Mouse (Mus musculus) G1E (cell line): ENCODE results near the gene St3gal4. TPM values are rescaled to one million over a fixed set of nuclear protein-coding genes. Genes with fewer than 3 reads are reported as not detected.

Source experiments
- ATAC-seq: 2 replicates; pipeline ENCODE4 v1.8.0; 2016; ENCODE audit warnings: mild to moderate bottlenecking; ENCODE audit not compliant: insufficient number of reproducible peaks, poor library complexity, low FRiP score, severe bottlenecking; ENCODE audit errors: extremely low read depth
- DNase-seq: peaks from one replicate; pipeline ENCODE4 v3.0.0; 2012; ENCODE audit warnings: low spot score
- H3K27me3 ChIP-seq: 2 replicates; pipeline ENCODE4 v1.6.1; 2012; ENCODE audit warnings: mild to moderate bottlenecking, low read length, inconsistent platforms; ENCODE audit not compliant: insufficient read depth
- H3K36me3 ChIP-seq: replicated peaks from 2 replicates; pipeline ENCODE3; 2012; ENCODE audit warnings: mild to moderate bottlenecking, inconsistent platforms
- H3K4me1 ChIP-seq: 2 replicates; pipeline ENCODE4 v1.6.1; 2012; ENCODE audit warnings: low read depth, low read length, inconsistent platforms, mixed read lengths; ENCODE audit not compliant: insufficient read depth
- H3K4me3 ChIP-seq: 2 replicates; pipeline ENCODE4 v1.5.1; 2012; ENCODE audit warnings: low read depth, mild to moderate bottlenecking, inconsistent platforms, low read length, moderate library complexity, mixed read lengths
- H3K9me3 ChIP-seq: replicated peaks from 2 replicates; pipeline ENCODE4 v1.6.1; 2012; ENCODE audit warnings: inconsistent platforms
- CTCF ChIP-seq: IDR thresholded peaks from 2 replicates; pipeline ENCODE4 v1.5.1; 2012; ENCODE audit warnings: low read depth, low read length, inconsistent platforms, mixed read lengths
- GATA1 ChIP-seq: IDR thresholded peaks from 2 replicates; pipeline ENCODE4 v1.6.1; 2012; ENCODE audit warnings: borderline replicate concordance, low read length, inconsistent platforms, mixed read lengths
- GATA2 ChIP-seq: IDR thresholded peaks from 2 replicates; pipeline ENCODE4 v1.6.1; 2012; ENCODE audit warnings: low read depth, low read length, inconsistent platforms, borderline replicate concordance
- POLR2AphosphoS5 ChIP-seq: IDR thresholded peaks from 2 replicates; pipeline ENCODE4 v1.6.1; 2012; ENCODE audit warnings: low read depth, low read length, inconsistent platforms; ENCODE audit not compliant: insufficient replicate concordance
- TAL1 ChIP-seq: conservative IDR thresholded peaks from 2 replicates; pipeline ENCODE4 v1.6.1; 2012; ENCODE audit warnings: low read depth, low read length, inconsistent platforms, mixed read lengths
- polyA plus RNA-seq: library from polyadenylated mRNA; stranded (reverse); fragments of >175 nt; gene quantifications from 2 replicates; pipeline ENCODE4 v1.2.3, GENCODE M21; 2012
- total RNA-seq, 2 experiments: library from RNA; stranded (forward) in 1 of 2; stranded (reverse) in 1 of 2; fragments of 200-1000 nt in 1 of 2; fragments of >200 nt in 1 of 2; fragmentation: Nextera tagmentation in 1 of 2; gene quantifications; 2 replicates each; pipeline ENCODE4 v1.2.3; 2014 to 2017

St3gal4 gene
- total and polyA plus RNA-seq, 3 experiments: 19.6 to 26.1 (median 21.8) TPM

DNA sequence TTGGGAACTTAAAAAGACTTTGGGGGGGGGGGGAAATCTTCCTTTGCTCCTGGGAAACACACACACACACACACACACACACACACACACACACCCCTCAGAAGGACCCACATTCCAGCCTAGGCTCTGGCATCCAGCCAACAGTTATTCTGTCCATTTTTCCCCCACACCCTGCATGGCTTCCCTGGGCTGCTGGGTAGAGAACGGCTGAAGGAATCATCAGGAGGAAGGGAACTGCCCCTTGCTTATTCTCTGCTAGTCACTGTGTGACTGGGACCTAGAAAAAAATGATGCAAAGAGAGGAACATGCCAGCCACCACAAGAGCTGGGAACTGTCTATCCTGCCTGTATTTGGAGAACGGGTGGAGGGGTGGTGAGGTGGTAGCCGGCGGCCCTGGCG is 101.0 kb downstream of the St3gal4 start:
- Histone ChIP-seq H3K9me3 (no peaks in the 10 kb centered on the region), H3K4me3 (no peak overlapping the region), H3K4me1 (peaks cover 5% of the 10 kb centered on the region), H3K27me3 (peaks cover 21% of the 10 kb centered on the region), H3K36me3 (no peaks in the 10 kb centered on the region)
- ATAC-seq: no peak
- no peak for DNase-seq
- TF ChIP-seq GATA2 (no peak), POLR2AphosphoS5 (no peak), TAL1 (no peak), CTCF (no peak), GATA1 (no peak)

DNA sequence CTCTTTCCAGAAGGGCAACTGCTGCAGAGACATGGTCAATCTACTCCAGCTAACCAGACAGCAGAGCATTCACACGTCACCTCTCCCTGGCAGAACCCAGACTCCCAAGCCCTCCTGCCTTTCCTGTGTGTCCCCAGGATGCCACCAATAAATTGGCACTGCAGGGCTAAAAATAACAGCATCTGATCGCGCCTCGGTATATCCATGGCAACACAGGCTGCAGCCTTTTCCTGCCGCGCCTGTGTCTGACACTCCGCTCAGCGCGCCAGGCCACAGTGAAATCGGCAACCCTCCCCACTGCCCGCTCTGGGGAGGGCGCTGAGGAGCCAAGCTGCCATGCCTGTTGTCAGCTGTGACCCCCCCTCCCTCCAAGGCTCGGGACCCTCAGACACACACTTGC is 101.5 kb downstream of the St3gal4 start:
- ATAC-seq: no peak
- no peak for DNase-seq
- Histone ChIP-seq H3K4me1 (peaks cover 5% of the 10 kb centered on the region), H3K9me3 (no peaks in the 10 kb centered on the region), H3K27me3 (peaks cover 21% of the 10 kb centered on the region), H3K36me3 (no peaks in the 10 kb centered on the region), H3K4me3 (no peak overlapping the region)
- TF ChIP-seq GATA2 (no peak), POLR2AphosphoS5 (no peak), CTCF (no peak), GATA1 (no peak), TAL1 (no peak)

DNA sequence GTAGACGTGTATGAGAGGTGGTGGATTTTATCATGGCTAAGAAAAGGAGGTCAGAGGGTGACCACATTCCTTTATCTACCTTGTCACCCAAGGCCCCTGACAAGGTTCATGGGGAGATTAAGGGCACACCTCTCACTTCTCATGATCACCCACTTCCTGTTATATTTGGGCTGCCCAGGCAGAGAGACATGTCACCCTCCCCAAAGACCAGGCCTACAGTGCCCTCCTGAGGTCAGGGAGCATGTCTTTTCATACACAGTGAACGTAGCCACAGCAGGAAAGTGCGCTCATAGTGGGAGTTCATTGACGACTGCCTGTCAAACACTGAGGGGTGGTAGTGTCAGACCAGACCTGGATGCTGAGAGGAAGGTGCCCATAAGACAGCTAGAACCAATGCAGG is 102.3 kb downstream of the St3gal4 start:
- peaks cover 5% of the 10 kb centered on the region for H3K4me1 ChIP-seq
- H3K27me3 ChIP-seq: peaks cover 21% of the 10 kb centered on the region
- TF ChIP-seq GATA2 (no peak), POLR2AphosphoS5 (no peak), CTCF (no peak), GATA1 (no peak), TAL1 (no peak)
- DNase-seq (no peak), ATAC-seq (no peak)
- no peak overlapping the region for H3K4me3 ChIP-seq
- no peaks in the 10 kb centered on the region for H3K36me3 ChIP-seq
- no peaks in the 10 kb centered on the region for H3K9me3 ChIP-seq

DNA sequence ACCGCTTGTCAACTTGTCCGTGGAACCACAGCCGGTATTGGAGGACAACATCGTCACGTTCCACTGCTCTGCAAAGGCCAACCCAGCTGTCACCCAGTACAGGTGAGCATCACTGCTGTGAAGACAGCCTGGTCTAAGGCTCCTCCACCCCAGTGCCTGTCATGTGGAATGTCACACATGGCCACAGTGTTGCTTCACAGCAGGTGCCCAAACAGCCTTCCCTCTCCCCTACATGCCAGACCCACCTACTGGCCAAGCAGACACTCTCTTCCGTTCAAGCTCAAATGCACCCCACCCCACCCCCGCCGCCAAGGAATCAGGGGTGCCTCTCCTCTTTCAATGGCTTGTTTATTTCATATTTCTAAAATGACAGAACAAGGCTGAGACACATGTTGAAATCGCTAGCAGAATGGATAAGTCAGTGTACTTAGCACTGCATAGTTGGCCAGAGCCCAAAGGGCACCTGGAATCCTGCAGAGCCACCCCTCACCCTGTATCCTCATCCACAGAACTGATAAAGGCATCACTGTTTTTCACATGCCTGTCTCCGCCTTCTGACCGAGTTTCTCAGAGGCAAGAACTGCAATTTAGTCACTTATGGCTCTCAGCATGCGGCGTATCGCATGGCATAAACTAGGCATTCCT is 111.2 kb downstream of the St3gal4 start:
- Histone ChIP-seq H3K4me3 (no peak overlapping the region), H3K9me3 (no peaks in the 10 kb centered on the region), H3K36me3 (no peaks in the 10 kb centered on the region), H3K27me3 (peaks cover 9% of the 10 kb centered on the region; the same call in 1 of the 2 replicates), H3K4me1 (no peaks in the 10 kb centered on the region)
- ATAC-seq (no peak), DNase-seq (no peak)
- TF ChIP-seq CTCF: no peak
- TF ChIP-seq POLR2AphosphoS5: no peak
- TF ChIP-seq TAL1: no peak
- TF ChIP-seq GATA2: no peak
- TF ChIP-seq GATA1: no peak

DNA sequence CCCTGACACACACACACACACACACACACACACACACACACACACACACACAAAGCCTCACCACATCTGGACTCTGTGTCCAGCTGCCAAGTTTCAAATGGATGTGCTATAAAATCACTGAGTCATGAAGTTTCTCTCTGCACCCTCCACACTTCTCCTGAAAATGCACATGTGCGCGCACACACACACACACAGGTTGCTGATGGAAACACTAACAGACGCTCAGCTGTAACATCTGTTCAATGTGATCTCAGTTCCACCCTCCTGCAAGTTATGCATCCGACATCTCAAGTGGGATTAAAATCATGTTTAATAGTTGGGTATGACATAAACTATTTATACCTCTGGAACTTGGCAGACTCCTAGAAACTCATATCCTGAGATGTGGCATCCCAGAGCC is 115.0 kb downstream of the St3gal4 start:
- DNase-seq: no peak
- no peak for ATAC-seq
- Histone ChIP-seq H3K36me3 (no peaks in the 10 kb centered on the region), H3K9me3 (no peaks in the 10 kb centered on the region), H3K4me1 (no peaks in the 10 kb centered on the region), H3K27me3 (peaks cover 7% of the 10 kb centered on the region), H3K4me3 (no peak overlapping the region)
- no peak for TF ChIP-seq GATA2
- TF ChIP-seq CTCF: no peak
- no peak for TF ChIP-seq TAL1
- no peak for TF ChIP-seq POLR2AphosphoS5
- TF ChIP-seq GATA1: no peak

DNA sequence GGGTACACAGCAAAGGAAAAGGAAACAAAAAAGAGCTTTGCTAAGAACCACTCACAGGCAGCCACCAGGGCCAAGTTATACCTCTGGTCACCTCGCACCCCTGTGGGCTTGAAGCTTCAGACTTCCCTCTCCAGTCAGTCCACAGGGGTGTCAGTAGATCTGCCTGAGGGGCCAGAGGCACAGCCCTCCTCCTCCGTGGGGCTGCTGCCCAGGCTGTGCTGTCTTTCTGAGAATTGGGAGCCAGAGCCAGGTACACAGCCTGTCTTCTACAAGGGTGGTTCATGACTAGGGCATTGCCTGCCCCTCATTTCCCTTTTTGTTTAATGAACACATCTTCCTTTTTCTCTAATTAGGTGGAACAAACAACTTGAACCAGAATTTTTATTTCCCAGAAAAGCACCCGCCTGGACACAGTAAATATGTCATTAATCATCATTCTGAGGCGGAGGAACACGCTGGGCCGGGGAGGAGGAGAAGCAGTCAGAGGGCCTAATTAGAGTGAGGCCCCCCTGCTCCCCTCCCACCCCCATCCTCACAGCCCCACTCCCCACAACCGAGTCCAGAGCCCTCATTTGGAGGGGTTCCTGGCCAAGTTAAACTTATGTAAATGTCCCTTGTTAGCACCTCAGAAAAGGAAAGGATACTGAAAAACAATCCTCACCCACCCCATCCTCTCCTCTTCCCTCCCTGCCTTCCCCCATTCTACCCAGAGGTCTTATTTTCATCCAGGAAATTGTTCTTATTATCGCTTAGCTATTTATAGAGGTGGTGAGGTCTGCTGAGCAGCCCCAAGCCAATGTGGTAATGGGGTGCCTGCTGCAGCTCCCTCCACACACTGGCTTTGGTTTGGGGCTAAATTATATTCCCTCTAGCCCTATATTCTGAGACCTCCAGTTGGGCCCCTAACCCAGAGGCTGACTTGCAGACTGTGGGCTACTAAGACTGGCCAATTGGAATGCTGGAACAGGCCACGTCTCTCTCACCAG is 120.9 kb downstream of the St3gal4 start:
- H3K27me3 ChIP-seq: peaks cover 11% of the 10 kb centered on the region

More for the DNA sequence above, 120.9 kb downstream of the St3gal4 start:
- no peak for ATAC-seq
- Histone ChIP-seq H3K4me1 (no peaks in the 10 kb centered on the region), H3K9me3 (no peaks in the 10 kb centered on the region), H3K36me3 (no peaks in the 10 kb centered on the region), H3K4me3 (no peak overlapping the region)
- TF ChIP-seq TAL1 (no peak), CTCF (no peak), GATA1 (no peak), GATA2 (no peak)
- DNase-seq: no peak

Other genes starting within 250 kb of the St3gal4 start
- gene Dcps, start 56.8 kb upstream of the St3gal4 start, total RNA-seq (2014; fragmentation: Nextera tagmentation): 32.7 and 39.1 TPM in 2 replicates
- 53.4 and 68.1 TPM in 2 replicates for gene Dcps, start 56.8 kb upstream of the St3gal4 start, total RNA-seq (2017)
- gene Dcps, start 56.8 kb upstream of the St3gal4 start, polyA plus RNA-seq: 84.2 and 91.5 TPM in 2 replicates
- 58.0 and 62.1 TPM in 2 replicates for gene Srpr, start 80.9 kb upstream of the St3gal4 start, total RNA-seq (2014; fragmentation: Nextera tagmentation)
- 33.6 and 42.1 TPM in 2 replicates for gene Srpr, start 80.9 kb upstream of the St3gal4 start, total RNA-seq (2017)
- gene Srpr, start 80.9 kb upstream of the St3gal4 start, polyA plus RNA-seq: 6.2 and 7.0 TPM in 2 replicates
- 6.8 and 11.7 TPM in 2 replicates for gene Tirap, start 81.0 kb upstream of the St3gal4 start, total RNA-seq (2014; fragmentation: Nextera tagmentation)
- 7.7 and 8.1 TPM in 2 replicates for gene Tirap, start 81.0 kb upstream of the St3gal4 start, total RNA-seq (2017)
- 5.0 and 5.3 TPM in 2 replicates for gene Tirap, start 81.0 kb upstream of the St3gal4 start, polyA plus RNA-seq
- gene Foxred1, start 91.8 kb upstream of the St3gal4 start, total RNA-seq (2014; fragmentation: Nextera tagmentation): 11.9 and 13.5 TPM in 2 replicates
- gene Foxred1, start 91.8 kb upstream of the St3gal4 start, total RNA-seq (2017): 31.1 and 39.2 TPM in 2 replicates
- gene Foxred1, start 91.8 kb upstream of the St3gal4 start, polyA plus RNA-seq: 8.4 and 11.4 TPM in 2 replicates
- 44.0 and 51.0 TPM in 2 replicates for gene Fam118b, start 148.5 kb upstream of the St3gal4 start, total RNA-seq (2014; fragmentation: Nextera tagmentation)
- 36.8 and 38.7 TPM in 2 replicates for gene Fam118b, start 148.5 kb upstream of the St3gal4 start, total RNA-seq (2017)
- gene Fam118b, start 148.5 kb upstream of the St3gal4 start, polyA plus RNA-seq: 5.7 and 9.5 TPM in 2 replicates
- 17.7 and 24.0 TPM in 2 replicates for gene Rpusd4, start 148.6 kb upstream of the St3gal4 start, total RNA-seq (2014; fragmentation: Nextera tagmentation)
- gene Rpusd4, start 148.6 kb upstream of the St3gal4 start, total RNA-seq (2017): 23.9 and 24.9 TPM in 2 replicates
- 2.1 and 3.1 TPM in 2 replicates for gene Rpusd4, start 148.6 kb upstream of the St3gal4 start, polyA plus RNA-seq